Mouse (Mus musculus) monocyte, adult 5-6 weeks (primary cell): ENCODE measurements around the gene Gm9972. TPM values are rescaled to one million over a fixed set of nuclear protein-coding genes. Genes with fewer than 3 reads are reported as not detected.

ENCODE experiments used
- ATAC-seq: fragments of 153-309, 156-312 bp; replicated peaks from 2 replicates; pipeline ENCODE4 v1.8.0; 2017; ENCODE audit warnings: mild to moderate bottlenecking; ENCODE audit not compliant: low TSS enrichment, insufficient number of reproducible peaks, severe bottlenecking, poor library complexity, low FRiP score
- total RNA-seq: library from RNA; stranded (forward); fragments of 200-1000, 200-491, 200-594 nt; gene quantifications from 3 replicates; pipeline ENCODE4 v1.2.3, GENCODE M21; 2017

Gm9972 gene
- total RNA-seq = not detected in 3 replicates

DNA sequence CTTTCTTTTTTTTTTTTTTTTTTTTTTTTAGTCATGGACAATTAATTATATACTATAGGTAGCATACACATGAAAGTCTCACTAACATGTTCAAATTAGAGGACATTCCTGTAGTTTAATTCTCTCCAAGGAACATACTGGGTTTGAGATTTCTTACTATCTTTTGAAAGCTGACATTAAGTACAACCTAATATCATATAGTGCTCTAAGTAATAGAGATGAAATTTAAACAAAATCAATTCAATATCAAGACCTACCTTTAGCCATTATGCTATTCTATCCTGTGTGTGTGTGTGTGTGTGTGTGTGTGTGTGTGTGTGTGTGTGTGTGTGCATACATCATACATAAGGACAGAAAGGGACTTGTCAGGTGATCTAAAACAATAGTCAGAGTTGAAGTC, at the start of gene Gm9972:
TSS of gene Gm9972 (plus strand) at position 301 of the 400 bp plus-strand sequence.
- no peak for ATAC-seq

DNA sequence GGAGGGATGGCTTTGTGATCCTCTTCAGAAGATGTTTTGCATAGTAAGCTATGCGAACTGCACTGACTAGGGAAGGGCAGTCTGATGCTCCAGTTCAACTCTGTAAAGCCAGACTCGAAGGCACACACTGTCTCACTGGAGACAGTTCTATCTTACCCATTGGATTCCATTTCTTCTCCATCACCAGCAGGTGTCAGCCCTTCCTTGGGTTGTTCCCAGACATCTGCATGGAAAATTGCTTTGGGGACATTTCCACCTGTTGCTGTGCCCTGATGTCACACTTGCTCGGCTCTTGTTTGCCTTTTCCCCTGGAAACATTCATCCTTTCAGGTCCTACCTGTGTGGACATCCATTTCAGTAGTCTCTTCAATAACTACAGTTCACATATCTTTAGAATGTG, 36.4 kb upstream of the Gm9972 start:
- no peak for ATAC-seq

DNA sequence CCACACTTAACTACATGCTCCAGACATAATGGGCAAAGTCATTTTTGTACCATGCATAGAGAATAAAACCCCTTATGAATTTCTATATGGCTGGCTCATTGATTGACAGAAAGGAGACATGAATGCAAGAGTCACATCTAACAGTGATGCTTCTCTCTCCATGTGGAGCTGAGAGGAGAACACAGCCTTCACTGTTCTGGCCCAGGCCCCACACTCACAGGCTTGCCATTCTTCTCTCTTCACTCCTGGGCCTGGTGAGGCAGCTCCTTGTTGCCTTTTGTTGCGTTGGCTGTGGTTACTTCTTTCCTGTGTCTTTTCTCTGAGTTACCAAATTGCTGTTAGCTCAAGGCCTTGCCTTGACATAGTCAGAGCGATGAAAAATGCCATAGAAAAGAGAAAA, 23.6 kb upstream of the Gm9972 start:
- ATAC-seq = no peak

DNA sequence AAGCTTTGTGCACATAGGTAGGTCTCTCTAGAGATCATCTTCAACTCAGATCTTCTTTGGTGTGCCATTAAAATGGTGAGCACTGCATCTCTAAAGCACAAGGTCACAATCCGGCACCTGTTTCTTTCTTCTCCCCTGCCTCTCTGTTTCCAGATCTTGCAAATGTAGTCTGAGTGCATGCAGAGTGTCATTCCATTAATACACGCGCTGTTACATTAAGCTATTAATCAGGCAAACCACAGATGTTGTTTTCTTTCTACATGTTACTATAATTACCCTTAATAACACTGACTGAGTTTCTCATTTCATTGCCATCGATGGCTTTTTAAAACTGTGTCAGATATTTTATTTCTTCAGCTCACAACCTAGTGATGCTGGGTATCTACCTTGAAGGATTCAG, 22.6 kb upstream of the Gm9972 start:
- ATAC-seq = no peak

DNA sequence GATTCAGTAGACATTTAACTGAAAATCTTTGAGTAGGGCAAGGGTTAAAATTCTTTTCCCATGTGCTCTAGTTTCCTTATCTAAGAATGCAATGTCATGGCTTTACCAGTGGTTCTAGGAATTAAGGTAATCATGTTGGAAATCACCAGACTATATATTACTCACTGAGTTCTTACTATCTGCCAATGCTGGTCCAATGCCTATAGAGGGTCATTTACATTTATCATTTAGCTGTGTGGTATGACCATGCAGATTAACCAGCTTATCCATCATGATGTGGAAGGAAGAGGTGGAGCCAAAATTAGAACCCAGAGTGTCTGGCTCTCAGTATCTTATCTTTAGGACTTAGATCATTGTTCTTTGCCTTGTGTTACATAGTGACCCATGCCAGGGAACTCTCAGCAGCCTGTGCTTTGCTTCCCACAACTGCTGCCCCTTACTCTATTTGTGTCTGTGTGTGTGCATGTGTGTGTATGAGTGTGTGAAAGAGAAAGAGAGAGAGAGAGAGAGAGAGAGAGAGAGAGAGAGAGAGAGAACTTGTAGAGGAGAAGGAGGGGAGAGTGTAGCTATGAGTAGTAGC, 12.3 kb upstream of the Gm9972 start:
- ATAC-seq = no peak

DNA sequence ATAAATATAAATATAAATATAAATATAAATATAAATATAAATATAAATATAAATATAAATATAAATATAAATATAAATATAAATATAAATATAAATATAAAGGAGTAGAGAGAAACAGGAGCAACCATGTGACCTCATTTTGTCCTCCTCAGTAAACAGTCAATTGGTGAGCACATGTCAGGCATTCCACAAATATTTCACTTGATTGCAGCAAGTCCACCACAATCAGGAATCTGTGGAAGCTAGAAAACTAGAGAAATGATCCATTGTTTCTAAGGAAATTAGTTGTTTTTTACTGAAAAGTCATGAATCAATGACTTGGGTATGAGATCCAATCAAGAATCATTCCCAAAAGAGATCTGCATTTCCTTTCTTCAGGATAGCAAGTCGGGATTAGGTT, 5.7 kb upstream of the Gm9972 start:
- no peak for ATAC-seq

DNA sequence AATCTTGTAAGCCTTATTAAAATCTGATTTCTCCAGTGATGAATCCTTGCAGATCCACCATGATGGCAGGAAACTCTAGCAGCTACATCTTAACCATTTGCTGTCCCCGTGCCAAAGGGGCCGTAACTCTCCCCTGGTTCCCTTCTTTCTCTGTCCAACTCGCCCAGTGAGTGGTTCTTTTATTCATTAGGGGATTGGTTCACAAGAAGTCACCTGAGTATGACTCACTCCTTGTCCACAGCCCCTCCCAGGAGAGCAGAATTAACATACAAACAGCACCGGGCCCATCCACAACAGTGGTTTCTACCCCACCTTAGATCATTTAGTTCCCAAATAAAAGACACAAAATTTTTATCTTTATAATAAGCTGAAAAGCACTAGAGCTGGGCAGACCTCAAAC, 3.4 kb upstream of the Gm9972 start:
- ATAC-seq = no peak

DNA sequence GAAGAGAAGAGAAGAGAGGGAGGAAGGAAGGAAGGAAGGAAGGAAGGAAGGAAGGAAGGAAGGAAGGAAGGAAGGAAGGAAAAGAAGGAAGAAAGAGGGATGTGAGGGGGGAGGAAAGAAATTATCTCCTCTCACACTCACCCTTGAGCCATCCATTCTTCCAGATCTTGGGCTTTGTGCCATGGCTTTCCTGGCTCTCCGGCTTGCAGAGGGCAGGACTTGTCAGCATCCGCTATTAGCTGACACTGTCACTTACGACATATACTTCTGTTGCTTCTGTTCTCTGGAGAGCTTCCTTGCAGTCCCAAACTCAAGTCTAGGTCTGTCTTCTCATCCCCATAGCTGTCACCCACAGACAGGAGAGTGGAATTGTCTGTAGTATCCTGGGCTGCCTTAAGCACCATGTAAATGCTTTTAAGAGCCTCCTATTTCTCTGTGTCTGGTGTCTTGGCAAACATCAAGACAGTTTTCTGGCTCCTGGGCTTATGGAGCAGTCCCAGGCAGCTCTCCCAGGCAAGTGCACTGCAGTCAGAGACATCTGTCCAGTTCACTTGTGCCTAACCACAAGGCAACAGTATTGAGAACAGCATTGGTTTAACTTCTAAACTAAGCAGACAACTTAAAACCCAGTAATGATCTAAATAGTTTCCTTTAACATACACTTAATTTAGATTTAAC, 10.5 kb downstream of the Gm9972 start:
- no peak for ATAC-seq

DNA sequence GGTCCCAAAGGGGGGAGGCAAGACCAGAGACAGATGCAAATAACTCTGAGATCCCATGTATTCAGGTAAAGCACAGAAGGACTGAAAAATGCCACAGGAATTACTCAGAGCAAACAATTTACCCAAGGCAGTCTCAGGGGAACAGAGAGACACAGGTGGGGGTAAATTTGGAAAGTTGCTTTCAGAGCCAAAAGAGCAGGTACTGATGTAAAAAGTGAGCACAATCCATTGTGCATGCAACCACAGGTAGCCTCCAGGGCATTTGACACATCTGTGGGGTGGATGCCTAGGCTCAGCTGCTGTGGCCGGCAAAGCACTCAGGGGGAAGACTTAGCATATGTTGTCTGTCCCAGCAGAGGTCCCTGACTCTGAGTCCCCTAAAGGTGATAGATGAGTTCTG, 13.8 kb downstream of the Gm9972 start:
- no peak for ATAC-seq

DNA sequence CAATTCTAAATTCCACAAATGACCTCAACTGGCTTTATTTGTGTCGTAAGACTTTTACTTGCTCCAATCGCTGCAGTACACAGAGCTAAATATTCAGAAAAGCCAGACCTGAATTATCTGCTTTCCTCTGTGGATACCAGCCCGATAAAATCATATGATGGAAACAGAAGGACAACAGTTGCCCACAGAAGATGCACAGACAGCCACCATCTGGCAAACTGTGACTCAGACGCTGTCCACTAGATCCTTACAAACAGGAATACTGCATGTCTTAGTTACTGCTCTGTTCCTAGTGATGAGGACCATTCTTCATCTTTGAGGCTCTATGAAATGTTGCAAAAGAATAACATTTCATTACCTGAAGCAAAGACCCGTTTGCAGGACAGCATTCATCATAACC, 19.4 kb downstream of the Gm9972 start:
- no peak for ATAC-seq

DNA sequence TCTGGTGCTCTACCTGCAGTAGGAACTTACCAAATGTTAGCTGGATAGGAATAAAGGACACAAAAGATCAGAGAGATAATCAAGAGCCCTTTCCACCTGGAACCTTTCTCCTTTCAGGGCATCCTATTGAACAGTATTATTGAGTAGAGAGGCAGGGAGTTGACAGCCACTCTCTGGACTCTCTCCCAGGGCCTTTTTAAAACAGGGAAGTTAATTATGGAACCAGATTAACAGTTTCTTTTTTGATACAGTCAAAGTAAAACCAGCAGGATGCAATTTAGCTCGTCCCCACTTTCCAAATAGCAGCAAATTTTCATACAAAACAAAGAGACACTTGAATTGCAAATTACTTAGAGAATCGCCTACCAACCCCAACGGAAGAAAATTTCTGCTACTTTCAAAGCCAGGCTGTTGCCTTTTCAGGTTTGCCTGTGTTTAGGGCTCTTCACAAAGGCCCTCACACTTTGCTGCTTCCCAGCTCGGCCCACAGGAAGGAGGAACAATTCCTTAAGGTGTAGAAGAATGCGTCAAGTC, 24.0 kb downstream of the Gm9972 start:
- no peak for ATAC-seq

DNA sequence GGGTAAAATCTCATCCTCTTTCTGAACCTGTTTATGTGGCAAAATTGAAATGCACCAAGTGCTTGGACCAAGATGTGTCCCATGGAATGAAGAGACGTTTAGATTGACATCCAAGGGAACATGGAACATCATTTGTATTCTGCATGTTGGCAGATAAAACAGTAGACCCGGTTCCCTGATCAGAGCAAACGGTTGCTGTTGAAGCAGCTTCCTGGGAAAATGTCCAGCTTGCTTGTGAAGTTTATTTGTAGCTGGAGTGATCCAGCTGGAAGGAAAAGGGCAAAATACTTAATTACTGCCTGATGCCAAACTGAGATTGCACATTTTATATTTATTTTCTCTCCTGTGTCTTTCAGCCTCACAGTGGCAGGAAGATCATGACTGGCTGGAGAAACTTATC, 26.7 kb downstream of the Gm9972 start:
- no peak for ATAC-seq

DNA sequence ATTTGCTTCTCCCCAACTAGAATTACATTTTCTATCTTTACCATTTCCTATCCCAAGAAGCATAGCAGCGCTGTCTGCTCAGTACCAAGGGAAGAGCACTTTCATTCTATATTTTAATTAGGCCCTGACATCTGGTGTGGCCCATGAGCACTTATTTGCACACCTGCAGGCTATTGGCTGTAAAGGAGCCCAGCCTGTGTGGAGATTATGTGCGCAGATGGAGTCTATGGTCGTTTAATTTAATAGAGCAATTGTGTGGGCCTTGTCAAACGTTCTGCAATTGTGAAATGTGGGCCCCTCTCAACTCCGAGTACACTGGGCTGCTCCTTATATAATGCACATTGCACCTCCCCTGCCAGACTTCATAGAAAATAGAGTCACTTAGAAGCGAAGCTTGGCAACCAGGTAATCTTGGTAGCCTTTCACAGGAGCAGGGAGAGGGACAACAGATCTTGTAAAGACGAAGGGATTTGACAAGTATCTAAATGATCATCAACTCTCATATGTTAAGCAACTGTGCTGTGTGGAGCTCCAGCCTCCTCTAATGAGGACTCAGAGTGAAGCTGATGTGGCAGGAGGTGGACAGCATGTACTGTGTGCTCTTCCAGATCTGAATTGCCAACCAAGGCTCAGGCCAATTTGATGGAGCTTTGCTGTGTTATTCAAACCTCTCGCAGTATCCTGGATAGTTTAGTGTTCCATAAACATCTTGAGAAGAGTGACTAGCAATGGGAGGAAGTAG, 50.9 kb downstream of the Gm9972 start:
- ATAC-seq = no peak

Other genes starting within 250 kb of the Gm9972 start
- gene Atp10b, start 114.1 kb downstream of the Gm9972 start, total RNA-seq = not detected in 3 replicates